Mouse (Mus musculus) testis, adult 2 months (tissue): ENCODE results near the gene Tmem140. TPM values are rescaled to one million over a fixed set of nuclear protein-coding genes. Genes with fewer than 3 reads are reported as not detected.

Experiments
- H3K27ac ChIP-seq: fragments of 200-500 bp; 2 replicates; pipeline ENCODE4 v1.5.1; 2012; ENCODE audit warnings: low read depth, low read length; ENCODE audit not compliant: control insufficient read depth, insufficient read depth
- H3K27me3 ChIP-seq: fragments of 200-500 bp; 2 replicates; pipeline ENCODE4 v1.6.1; 2012; ENCODE audit warnings: mild to moderate bottlenecking, low read length, moderate library complexity; ENCODE audit not compliant: control insufficient read depth, insufficient read depth
- H3K36me3 ChIP-seq: fragments of 200-500 bp; 2 replicates; pipeline ENCODE4 v1.6.1; 2012; ENCODE audit warnings: mild to moderate bottlenecking, low read length; ENCODE audit not compliant: control insufficient read depth, insufficient read depth
- H3K4me1 ChIP-seq: fragments of 200-500 bp; 2 replicates; pipeline ENCODE4 v1.6.1; 2012; ENCODE audit warnings: low read length; ENCODE audit not compliant: control insufficient read depth, insufficient read depth
- H3K4me3 ChIP-seq: fragments of 200-500 bp; 2 replicates; pipeline ENCODE4 v1.5.1; 2012; ENCODE audit warnings: low read depth, mild to moderate bottlenecking, low read length, moderate library complexity, mixed read lengths; ENCODE audit not compliant: control insufficient read depth
- CTCF ChIP-seq: fragments of 200-500 bp; IDR thresholded peaks from 2 replicates; pipeline ENCODE4 v1.5.1; 2012; ENCODE audit warnings: low read depth, mild to moderate bottlenecking, inconsistent platforms, low read length, moderate library complexity; ENCODE audit not compliant: control insufficient read depth, insufficient read depth, insufficient replicate concordance
- POLR2A ChIP-seq: fragments of 200-500 bp; IDR thresholded peaks from 2 replicates; pipeline ENCODE4 v1.6.1; 2012; ENCODE audit warnings: low read depth, mild to moderate bottlenecking, inconsistent platforms, low read length, moderate library complexity; ENCODE audit not compliant: control insufficient read depth
- polyA plus RNA-seq: library from polyadenylated mRNA; depleted of rRNA; stranded (reverse); fragments of >200 nt; gene quantifications from 2 replicates; pipeline ENCODE4 v1.2.3, GENCODE M21; 2012

Tmem140 gene
- polyA plus RNA-seq, 1 experiment: 1.1 TPM

DNA sequence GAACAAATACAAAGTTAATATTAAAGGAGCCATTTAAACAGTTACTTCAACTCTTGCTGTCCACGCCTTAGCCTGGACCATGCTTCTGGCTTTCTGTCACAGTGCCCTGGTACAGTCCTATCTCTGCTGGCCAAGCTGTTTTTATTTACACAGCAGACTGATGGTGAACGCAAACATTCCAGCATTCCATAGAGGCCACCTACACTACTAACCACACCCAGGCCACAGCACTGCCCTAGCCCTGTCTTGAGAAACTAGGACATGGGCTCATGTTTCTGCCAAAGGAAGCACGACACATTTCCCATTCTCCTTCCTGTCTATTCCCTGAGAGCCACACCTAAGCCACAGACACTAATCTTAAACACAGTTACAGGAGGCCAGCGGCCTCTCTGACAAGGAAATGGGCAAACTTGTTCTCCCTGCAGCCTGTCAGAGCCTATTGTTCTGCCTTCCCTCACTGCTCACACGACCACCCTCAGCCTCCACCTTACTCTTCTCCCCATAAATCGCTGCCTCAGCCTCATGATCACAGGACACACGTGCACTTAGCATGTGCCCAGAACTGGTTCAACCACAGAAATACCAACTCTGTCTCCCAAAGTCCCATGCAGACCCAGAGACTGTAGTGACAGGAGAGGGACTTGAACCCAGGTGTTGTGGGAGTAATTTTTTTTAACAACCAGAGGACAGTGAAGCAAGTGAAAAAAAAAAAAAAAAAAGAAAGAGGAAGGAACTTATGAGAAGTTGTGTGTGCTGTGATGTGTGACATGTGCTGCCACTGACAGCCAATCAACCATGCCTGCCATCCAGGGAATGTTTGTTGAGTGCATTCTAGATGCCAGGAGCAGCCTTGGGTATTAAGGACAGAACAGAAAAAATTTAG is 3.0 kb downstream of the Tmem140 start:
- Histone ChIP-seq H3K27me3 (no peaks in the 10 kb centered on the region), H3K36me3 (no peaks in the 10 kb centered on the region), H3K4me3 (no peak overlapping the region), H3K4me1 (peaks cover 5% of the 10 kb centered on the region; the same call in 1 of the 2 replicates), H3K27ac (no peak overlapping the region)
- TF ChIP-seq POLR2A (no peak), CTCF (no peak)

DNA sequence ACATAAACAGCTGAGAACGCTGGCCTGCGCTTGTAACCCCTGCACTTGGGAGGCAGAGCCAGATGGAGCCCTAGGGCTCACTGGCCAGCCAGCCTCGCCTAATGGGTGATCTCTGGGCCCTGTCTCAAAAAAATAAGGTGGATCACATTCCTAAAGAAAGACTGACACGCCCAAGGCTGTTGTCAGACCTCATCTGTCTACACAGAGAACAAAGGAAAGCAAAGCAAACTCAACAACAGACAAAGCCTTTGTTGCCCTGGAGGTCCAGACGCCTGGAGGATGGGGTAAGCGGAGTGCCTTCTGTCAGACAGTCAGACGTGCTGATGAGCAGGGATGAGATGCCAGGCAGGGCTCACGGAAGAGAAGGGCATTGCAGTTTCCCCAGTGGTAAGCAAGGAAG is 3.8 kb downstream of the Tmem140 start:
- Histone ChIP-seq H3K4me1 (peaks cover 5% of the 10 kb centered on the region; the same call in 1 of the 2 replicates), H3K27me3 (no peaks in the 10 kb centered on the region), H3K4me3 (no peak overlapping the region), H3K36me3 (no peaks in the 10 kb centered on the region), H3K27ac (no peak overlapping the region)
- no peak for TF ChIP-seq POLR2A
- no peak for TF ChIP-seq CTCF

GRCm38 (mm10) chr6:34867301-34867994 is 4.5 kb downstream of the Tmem140 start:
- H3K4me1 ChIP-seq: peaks cover 2% of the 10 kb centered on the region; the same call in 1 of the 2 replicates
- H3K4me3 ChIP-seq: no peak overlapping the region
- TF ChIP-seq CTCF: no peak
- no peak for TF ChIP-seq POLR2A
- H3K36me3 ChIP-seq: no peaks in the 10 kb centered on the region
- no peak overlapping the region for H3K27ac ChIP-seq
- no peaks in the 10 kb centered on the region for H3K27me3 ChIP-seq

GRCm38 (mm10) chr6:34867995-34868350 is 5.0 kb downstream of the Tmem140 start:
- Histone ChIP-seq H3K36me3 (no peaks in the 10 kb centered on the region), H3K4me1 (peaks cover 2% of the 10 kb centered on the region; the same call in 1 of the 2 replicates), H3K27ac (no peak overlapping the region), H3K4me3 (no peak overlapping the region), H3K27me3 (no peaks in the 10 kb centered on the region)
- no peak for TF ChIP-seq CTCF
- TF ChIP-seq POLR2A: no peak

- H3K4me3 ChIP-seq: no peak overlapping the region
- H3K27me3 ChIP-seq: no peaks in the 10 kb centered on the region
- no peak overlapping the region for H3K27ac ChIP-seq
- peaks cover 2% of the 10 kb centered on the region; the same call in 1 of the 2 replicates for H3K4me1 ChIP-seq
- no peaks in the 10 kb centered on the region for H3K36me3 ChIP-seq
- TF ChIP-seq POLR2A (no peak), CTCF (no peak)
These were observed 5.7 kb downstream of the Tmem140 start for GRCm38 (mm10) chr6:34868507-34869217.

DNA sequence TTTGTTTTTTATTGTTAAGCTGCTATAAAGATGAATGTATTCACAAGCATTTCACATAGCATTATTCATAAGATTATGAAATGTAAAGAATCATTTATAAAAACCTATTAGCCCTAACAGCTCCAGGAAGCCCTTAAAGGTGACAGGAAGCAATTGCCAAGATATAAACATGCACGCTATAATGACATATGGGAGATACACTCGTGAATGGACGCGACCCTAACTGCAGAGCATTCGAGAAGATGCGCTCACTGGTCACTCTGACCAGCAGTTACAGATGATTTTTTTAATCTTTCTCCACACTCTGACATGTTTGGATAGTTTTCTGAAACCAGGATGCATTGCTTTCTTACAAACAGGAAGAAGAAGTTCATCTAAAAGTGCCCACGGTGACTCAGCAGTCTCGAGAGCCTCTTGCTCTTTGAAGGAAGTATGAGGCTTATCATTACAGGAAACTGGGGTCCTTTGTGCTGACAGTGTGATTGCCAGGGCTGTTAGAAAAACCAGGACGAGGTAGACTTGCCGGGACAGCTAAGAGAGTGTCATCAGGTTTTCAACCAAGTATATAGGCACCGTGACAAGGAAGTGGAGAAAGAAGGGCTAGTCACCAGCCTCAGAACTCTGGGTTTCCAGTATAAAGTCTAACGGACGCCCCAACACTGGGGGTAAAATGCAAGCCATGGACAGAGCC is 6.4 kb downstream of the Tmem140 start:
- Histone ChIP-seq H3K27me3 (no peaks in the 10 kb centered on the region), H3K27ac (no peak overlapping the region), H3K4me3 (no peak overlapping the region), H3K4me1 (peaks cover 2% of the 10 kb centered on the region; the same call in 1 of the 2 replicates), H3K36me3 (no peaks in the 10 kb centered on the region)
- TF ChIP-seq CTCF: no peak
- no peak for TF ChIP-seq POLR2A

DNA sequence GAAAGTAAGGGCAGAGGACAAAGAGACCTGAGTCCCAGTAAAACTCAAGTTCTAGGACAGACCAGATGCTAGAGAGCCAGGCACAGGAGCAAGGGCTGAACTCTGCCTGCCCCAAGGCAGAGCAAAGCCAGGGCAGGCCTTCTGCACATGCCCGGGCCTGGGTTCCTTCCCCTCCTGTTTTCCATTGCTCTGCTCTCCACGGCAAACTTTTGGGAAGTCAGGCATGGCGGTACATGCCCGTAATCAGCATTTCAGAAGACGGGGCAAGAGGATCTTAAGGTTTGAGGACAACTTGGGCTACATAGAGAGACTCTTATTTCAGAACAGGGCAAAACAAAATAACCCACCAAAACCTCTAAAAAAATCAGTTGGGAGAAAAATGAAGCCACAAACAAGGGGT is 7.2 kb downstream of the Tmem140 start:
- Histone ChIP-seq H3K36me3 (no peaks in the 10 kb centered on the region), H3K27me3 (no peaks in the 10 kb centered on the region), H3K4me3 (no peak overlapping the region), H3K27ac (no peak overlapping the region), H3K4me1 (peaks cover 2% of the 10 kb centered on the region; the same call in 1 of the 2 replicates)
- TF ChIP-seq POLR2A: no peak
- no peak for TF ChIP-seq CTCF
